Mouse (Mus musculus) intestine, postnatal 0 days (tissue): Measurements from ENCODE around the gene Ampd1. TPM values are rescaled to one million over a fixed set of nuclear protein-coding genes. Genes with fewer than 3 reads are reported as not detected.

ENCODE experiments used
- ATAC-seq: fragments of 200-750 bp; cut with Nextera tagmentation; 2 replicates; pipeline ENCODE4 v1.8.0; 2017; ENCODE audit warnings: mild to moderate bottlenecking, moderate TSS enrichment, moderate library complexity
- H3K27ac ChIP-seq: fragments of 300-500 bp; sonication (generic); 2 replicates; pipeline ENCODE4 v1.5.1; 2014; ENCODE audit warnings: mild to moderate bottlenecking, low read depth, low read length, moderate library complexity
- H3K27me3 ChIP-seq: fragments of 300-500 bp; sonication (generic); replicated peaks from 2 replicates; pipeline ENCODE4 v1.6.1; 2014; ENCODE audit warnings: low read length, mixed read lengths; ENCODE audit not compliant: control insufficient read depth, insufficient read depth
- H3K36me3 ChIP-seq: fragments of 300-500 bp; sonication (generic); 2 replicates; pipeline ENCODE4 v1.6.1; 2014; ENCODE audit warnings: mild to moderate bottlenecking, moderate library complexity; ENCODE audit not compliant: control insufficient read depth, insufficient read depth
- H3K4me1 ChIP-seq: fragments of 300-500 bp; sonication (generic); replicated peaks from 2 replicates; pipeline ENCODE4 v1.6.1; 2014; ENCODE audit warnings: antibody characterized with exemption, low read length, mixed read lengths; ENCODE audit not compliant: control insufficient read depth, insufficient read depth
- H3K4me2 ChIP-seq: fragments of 300-500 bp; sonication (generic); replicated peaks from 2 replicates; pipeline ENCODE4 v1.6.1; 2014; ENCODE audit warnings: low read depth, mild to moderate bottlenecking, moderate library complexity
- H3K4me3 ChIP-seq: fragments of 300-500 bp; sonication (generic); 2 replicates; pipeline ENCODE4 v1.5.1; 2014; ENCODE audit warnings: low read depth, low read length
- H3K9ac ChIP-seq: fragments of 300-500 bp; sonication (generic); 2 replicates; pipeline ENCODE4 v1.6.1; 2014; ENCODE audit warnings: mild to moderate bottlenecking, low read depth, low read length
- H3K9me3 ChIP-seq: fragments of 300-500 bp; sonication (generic); 2 replicates; pipeline ENCODE4 v1.6.1; 2016; ENCODE audit warnings: mixed run types; ENCODE audit not compliant: control insufficient read depth
- CTCF ChIP-seq: sonication (generic); IDR thresholded peaks from 2 replicates; pipeline ENCODE4 v1.5.1; 2016; ENCODE audit warnings: low read depth, mild to moderate bottlenecking, control low read depth, antibody characterized with exemption, moderate library complexity
- WGBS: fragments of 180-500 bp; shearing (Covaris S2); extraction: QIAGEN DNeasy Blood & Tissue Kit; methylation state at CpG from one replicate; pipeline ENCODE4 v1.1.7; 2014; 5-methylcytosine and 5-hydroxymethylcytosine counted together
- polyA plus RNA-seq: library from polyadenylated mRNA; unstranded; fragments of >200 nt; fragmentation: Nextera tagmentation; extraction: Ambion mirVana; gene quantifications from 2 replicates; pipeline ENCODE4 v1.2.1, GENCODE M21; 2015

Ampd1 gene
- polyA plus RNA-seq, 1 experiment from 2014 or later: not detected

- Histone ChIP-seq H3K27me3 (no peaks in the 10 kb centered on the region), H3K4me3 (no peak overlapping the region), H3K9me3 (no peaks in the 10 kb centered on the region), H3K9ac (no peak overlapping the region), H3K27ac (no peak overlapping the region), H3K4me2 (no peak overlapping the region), H3K4me1 (no peaks in the 10 kb centered on the region), H3K36me3 (no peaks in the 10 kb centered on the region)
- no peak for TF ChIP-seq CTCF
- 73% methylated on average over 10 of the region's 10 CpGs for WGBS
- ATAC-seq: no peak
These were observed 68.6 kb downstream of the Ampd1 start for GRCm38 (mm10) chr3:103142366-103142765.

- 73% methylated on average over 2 of the region's 2 CpGs for WGBS
- H3K4me3 ChIP-seq: no peak overlapping the region
- no peaks in the 10 kb centered on the region for H3K36me3 ChIP-seq
- no peaks in the 10 kb centered on the region for H3K27me3 ChIP-seq
- H3K9ac ChIP-seq: no peak overlapping the region
- ATAC-seq: no peak
- no peaks in the 10 kb centered on the region for H3K4me1 ChIP-seq
- H3K9me3 ChIP-seq: no peaks in the 10 kb centered on the region
- no peak overlapping the region for H3K27ac ChIP-seq
- H3K4me2 ChIP-seq: no peak overlapping the region
- no peak for TF ChIP-seq CTCF
These were observed 71.5 kb downstream of the Ampd1 start for GRCm38 (mm10) chr3:103145336-103145735.

DNA sequence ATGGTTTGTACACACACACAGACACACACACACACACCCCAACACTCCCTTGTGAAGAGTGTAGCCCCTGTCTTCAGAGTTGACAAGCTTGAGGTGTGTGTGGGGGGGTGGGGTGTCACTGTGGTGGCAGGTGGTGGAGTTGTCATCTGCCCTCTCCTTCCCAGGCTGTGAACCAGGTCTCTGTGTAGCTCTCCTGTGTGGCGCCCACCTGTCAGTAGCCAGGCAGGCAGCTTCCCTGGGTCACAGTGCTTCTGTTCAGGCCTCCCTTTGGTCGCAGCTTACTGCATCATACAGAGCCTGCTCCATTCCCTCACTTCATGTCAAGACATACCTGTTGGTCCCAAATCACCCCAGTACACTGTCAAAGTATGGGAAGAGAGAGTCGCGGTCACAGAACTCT is 72.0 kb downstream of the Ampd1 start:
- WGBS: 77% methylated on average over 4 of the region's 4 CpGs
- ATAC-seq: no peak
- Histone ChIP-seq H3K36me3 (no peaks in the 10 kb centered on the region), H3K9me3 (no peaks in the 10 kb centered on the region), H3K4me1 (no peaks in the 10 kb centered on the region), H3K4me2 (no peak overlapping the region), H3K27ac (no peak overlapping the region), H3K4me3 (no peak overlapping the region), H3K27me3 (no peaks in the 10 kb centered on the region), H3K9ac (no peak overlapping the region)
- TF ChIP-seq CTCF: no peak

DNA sequence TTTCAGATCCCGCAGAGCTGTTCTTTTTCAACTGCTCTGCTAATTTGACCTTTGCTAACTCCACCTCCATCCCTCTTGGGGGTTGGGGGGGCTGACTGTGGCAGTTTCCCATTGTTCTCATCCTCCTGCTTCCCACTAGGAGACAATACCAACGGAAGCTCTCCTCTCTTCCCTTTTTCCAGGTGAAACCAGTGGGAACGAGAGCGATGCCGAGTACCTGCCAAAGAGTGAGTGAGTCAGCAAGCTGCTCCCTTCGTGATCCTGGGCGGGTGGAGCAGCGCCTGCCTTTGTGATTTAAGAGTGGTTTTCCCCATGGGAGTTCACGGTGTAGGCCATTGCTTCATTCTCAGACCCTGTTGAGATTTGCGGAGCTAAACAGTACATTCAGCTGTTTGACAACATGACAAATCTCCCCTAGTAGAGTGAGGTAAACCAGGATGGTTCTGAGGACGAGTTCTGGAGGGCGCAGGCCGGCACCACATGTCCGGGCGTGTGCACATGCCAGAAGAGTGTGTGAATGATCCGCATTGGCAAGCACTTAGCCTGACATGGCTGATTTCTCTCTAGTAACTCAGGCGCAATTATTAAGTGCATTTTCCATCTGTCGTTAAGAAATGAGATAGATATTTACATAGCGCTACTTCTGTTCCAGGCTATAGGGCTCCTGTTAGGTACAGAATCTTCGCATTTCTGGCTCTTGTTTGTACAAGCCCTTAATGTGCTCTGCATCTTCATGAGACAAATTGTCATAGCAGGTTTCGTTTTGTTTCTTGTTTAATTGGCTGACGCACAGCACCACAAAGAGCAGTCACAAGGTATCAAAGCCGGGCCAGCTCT is 72.7 kb downstream of the Ampd1 start:
- H3K27me3 ChIP-seq: no peaks in the 10 kb centered on the region
- H3K36me3 ChIP-seq: no peaks in the 10 kb centered on the region
- no peak overlapping the region for H3K9ac ChIP-seq
- no peaks in the 10 kb centered on the region for H3K9me3 ChIP-seq
- WGBS: 67% methylated on average over 23 of the region's 23 CpGs
- no peaks in the 10 kb centered on the region for H3K4me1 ChIP-seq
- H3K4me2 ChIP-seq: no peak overlapping the region
- H3K27ac ChIP-seq: no peak overlapping the region
- no peak for ATAC-seq
- no peak overlapping the region for H3K4me3 ChIP-seq
- TF ChIP-seq CTCF: no peak

DNA sequence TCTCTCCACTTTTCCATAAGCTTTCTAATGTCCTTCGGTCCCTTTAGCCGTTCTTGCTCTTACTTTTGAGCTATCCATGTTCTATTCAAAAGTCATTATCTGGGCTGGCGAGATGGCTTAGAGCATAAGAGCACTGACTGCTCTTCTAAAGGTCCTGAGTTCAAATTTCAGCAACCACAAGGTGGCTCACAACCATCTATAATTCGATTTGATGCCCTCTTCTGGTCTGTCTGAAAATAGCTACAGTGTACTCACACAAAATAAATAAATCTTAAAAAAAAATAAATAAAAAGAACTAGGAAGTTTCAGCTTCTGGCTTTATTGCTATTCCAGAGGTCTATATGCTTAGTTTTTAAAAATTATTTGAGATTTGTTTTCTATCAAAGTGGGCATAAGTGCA is 74.0 kb downstream of the Ampd1 start:
- Histone ChIP-seq H3K36me3 (0 out of 2 replicates have a peak, but pooled peaks cover 3% of the 10 kb centered on the region), H3K27ac (no peak overlapping the region)
- WGBS: 87% methylated on average over 4 of the region's 4 CpGs

GRCm38 (mm10) chr3:103148941-103149340 is 75.1 kb downstream of the Ampd1 start:
- no peak for TF ChIP-seq CTCF
- H3K27ac ChIP-seq: no peak overlapping the region
- H3K27me3 ChIP-seq: no peaks in the 10 kb centered on the region
- 0 out of 2 replicates have a peak, but pooled peaks cover 8% of the 10 kb centered on the region for H3K36me3 ChIP-seq
- H3K4me2 ChIP-seq: no peak overlapping the region
- H3K9ac ChIP-seq: no peak overlapping the region
- WGBS: 91% methylated on average over 10 of the region's 10 CpGs
- ATAC-seq: no peak
- no peaks in the 10 kb centered on the region for H3K4me1 ChIP-seq
- no peaks in the 10 kb centered on the region for H3K9me3 ChIP-seq
- H3K4me3 ChIP-seq: no peak overlapping the region

More for the DNA sequence above, 74.0 kb downstream of the Ampd1 start:
- no peaks in the 10 kb centered on the region for H3K4me1 ChIP-seq
- H3K27me3 ChIP-seq: no peaks in the 10 kb centered on the region
- no peak overlapping the region for H3K4me2 ChIP-seq
- H3K4me3 ChIP-seq: no peak overlapping the region
- TF ChIP-seq CTCF: peak; percentile 22; the same call in 1 of the 2 replicates
- no peak for ATAC-seq
- H3K9ac ChIP-seq: no peak overlapping the region
- no peaks in the 10 kb centered on the region for H3K9me3 ChIP-seq

Other genes starting within 250 kb of the Ampd1 start
- not detected in 2 replicates for gene Sycp1, start 137.9 kb upstream of the Ampd1 start, polyA plus RNA-seq
- not detected in 2 replicates for gene Nr1h5, start 109.9 kb upstream of the Ampd1 start, polyA plus RNA-seq
- 36.6 and 37.4 TPM in 2 replicates for gene Sike1, start 78.3 kb upstream of the Ampd1 start, polyA plus RNA-seq
- gene Csde1, start 53.6 kb upstream of the Ampd1 start, polyA plus RNA-seq: 113 and 126 TPM in 2 replicates
- 40.1 and 42.9 TPM in 2 replicates for gene Nras, start 15.7 kb upstream of the Ampd1 start, polyA plus RNA-seq
- 0.95 and 0.96 TPM in 2 replicates for gene Dennd2c, start 28.6 kb downstream of the Ampd1 start, polyA plus RNA-seq
- gene Bcas2, start 97.6 kb downstream of the Ampd1 start, polyA plus RNA-seq: 88.7 and 93.5 TPM in 2 replicates
- gene Trim33, start 205.3 kb downstream of the Ampd1 start, polyA plus RNA-seq: 7.3 and 7.6 TPM in 2 replicates